Mouse (Mus musculus) retina, postnatal 1 day (tissue): ENCODE measurements at regions not wholly inside any gene's neighbourhood (a gene's known extent, or its start where the extent isn't known, plus 50 kb on each side); places are given as distances from the start of the nearest gene placed in this dataset.

Experiments used
- DNase-seq: peaks from one replicate; pipeline ENCODE4 v3.0.0-alpha.2; 2012

GRCm38 (mm10) chr15:5510056-5510455 lies 266.1 kb upstream of the Ptger4 start:
- DNase-seq, result peak; percentile 2

- DNase-seq, result no peak
Measured at GRCm38 (mm10) chr15:5511046-5511445, 267.1 kb upstream of the Ptger4 start.

GRCm38 (mm10) chr15:5512546-5512945 lies 268.6 kb upstream of the Ptger4 start:
- DNase-seq, result no peak

- no peak for DNase-seq
Measured at GRCm38 (mm10) chr15:5513146-5513545, 269.2 kb upstream of the Ptger4 start.

GRCm38 (mm10) chr15:5514217-5514616 lies 270.2 kb upstream of the Ptger4 start:
- peak; percentile 33 for DNase-seq

- no peak for DNase-seq
Measured at GRCm38 (mm10) chr15:5517244-5517966, 273.4 kb upstream of the Ptger4 start.

GRCm38 (mm10) chr15:5519552-5519951 lies 275.6 kb upstream of the Ptger4 start:
- no peak for DNase-seq

GRCm38 (mm10) chr15:5519997-5520396 lies 276.0 kb upstream of the Ptger4 start:
- DNase-seq, result no peak

- DNase-seq, result no peak
Measured at GRCm38 (mm10) chr15:5528619-5529018, 284.6 kb upstream of the Ptger4 start.

- DNase-seq, result no peak
Measured at GRCm38 (mm10) chr15:5533656-5534055, 289.7 kb upstream of the Ptger4 start.

- no peak for DNase-seq
Measured at GRCm38 (mm10) chr15:5537432-5537831, 293.4 kb upstream of the Ptger4 start.

GRCm38 (mm10) chr15:5539301-5539928 lies 295.4 kb upstream of the Ptger4 start:
- no peak for DNase-seq

GRCm38 (mm10) chr15:5554526-5554925 lies 310.5 kb upstream of the Ptger4 start:
- DNase-seq, result no peak

- DNase-seq, result no peak
Measured at GRCm38 (mm10) chr15:5554926-5555325, 310.9 kb upstream of the Ptger4 start.

GRCm38 (mm10) chr15:5555381-5556066 lies 311.5 kb upstream of the Ptger4 start:
- no peak for DNase-seq

GRCm38 (mm10) chr15:5561783-5562182 lies 317.8 kb upstream of the Ptger4 start:
- no peak for DNase-seq

GRCm38 (mm10) chr15:5574366-5574765 lies 330.4 kb upstream of the Ptger4 start:
- DNase-seq, result no peak

- no peak for DNase-seq
Measured at GRCm38 (mm10) chr15:5579559-5579958, 335.6 kb upstream of the Ptger4 start.

- DNase-seq, result no peak
Measured at GRCm38 (mm10) chr15:5580416-5580815, 336.4 kb upstream of the Ptger4 start.

GRCm38 (mm10) chr15:5584381-5584780 lies 340.4 kb upstream of the Ptger4 start:
- no peak for DNase-seq

GRCm38 (mm10) chr15:5604732-5605266 lies 360.8 kb upstream of the Ptger4 start:
- DNase-seq, result no peak

GRCm38 (mm10) chr15:5607533-5607932 lies 363.5 kb upstream of the Ptger4 start:
- no peak for DNase-seq

GRCm38 (mm10) chr15:5623021-5623420 lies 379.0 kb upstream of the Ptger4 start:
- no peak for DNase-seq

GRCm38 (mm10) chr15:5625367-5625766 lies 381.4 kb upstream of the Ptger4 start:
- no peak for DNase-seq
